Mouse (Mus musculus) embryonic facial prominence, embryonic 10.5 days (tissue): Measurements from ENCODE around the gene Hhat. TPM values are rescaled to one million over a fixed set of nuclear protein-coding genes. Genes with fewer than 3 reads are reported as not detected.

Experiments
- DNase-seq: peaks from one replicate; pipeline ENCODE4 v3.0.0-alpha.2; 2017; ENCODE audit warnings: low spot score
- H3K27ac ChIP-seq: fragments of 300-500 bp; sonication (generic); replicated peaks from 2 replicates; pipeline ENCODE4 v1.5.1; 2016; ENCODE audit warnings: mild to moderate bottlenecking
- H3K27me3 ChIP-seq: fragments of 300-500 bp; sonication (generic); replicated peaks from 2 replicates; pipeline ENCODE4 v1.6.1; 2016; ENCODE audit warnings: low read depth, mild to moderate bottlenecking; ENCODE audit not compliant: poor library complexity, severe bottlenecking
- H3K36me3 ChIP-seq: fragments of 300-500 bp; sonication (generic); replicated peaks from 2 replicates; pipeline ENCODE4 v1.6.1; 2016; ENCODE audit warnings: mild to moderate bottlenecking, moderate library complexity
- H3K4me1 ChIP-seq: fragments of 300-500 bp; sonication (generic); 2 replicates; pipeline ENCODE4 v1.6.1; 2016
- H3K4me3 ChIP-seq: fragments of 300-500 bp; sonication (generic); 2 replicates; pipeline ENCODE4 v1.5.1; 2016; ENCODE audit warnings: mild to moderate bottlenecking, moderate library complexity
- H3K9me3 ChIP-seq: fragments of 300-500 bp; sonication (generic); 2 replicates; pipeline ENCODE4 v1.6.1; 2016; ENCODE audit warnings: mild to moderate bottlenecking
- WGBS: fragments of 180-500 bp; shearing (Covaris S2); methylation state at CpG from one replicate; pipeline ENCODE4 v1.1.7; 2016; 5-methylcytosine and 5-hydroxymethylcytosine counted together
- polyA plus RNA-seq: library from polyadenylated mRNA; unstranded; fragments of >200 nt; fragmentation: Nextera tagmentation; extraction: Ambion mirVana; gene quantifications from 2 replicates; pipeline ENCODE4 v1.2.1, GENCODE M21; 2016

Hhat gene
- polyA plus RNA-seq, 1 experiment from 2014 or later = 9.9 TPM

GRCm38 (mm10) chr1:192796201-192797010 lies 25.4 kb upstream of the Hhat start:
- DNase-seq = peak; percentile 87
- Histone ChIP-seq H3K27ac (peak overlapping the region; percentile 87), H3K4me3 (peak overlapping the region; percentile 25), H3K4me1 (peaks cover 90% of the 10 kb centered on the region), H3K36me3 (no peaks in the 10 kb centered on the region), H3K9me3 (0 out of 2 replicates have a peak, but pooled peaks cover 5% of the 10 kb centered on the region), H3K27me3 (no peaks in the 10 kb centered on the region; the same call in 1 of the 2 replicates)
- WGBS = 3% methylated on average over 20 of the region's 21 CpGs

- H3K9me3 ChIP-seq = 0 out of 2 replicates have a peak, but pooled peaks cover 5% of the 10 kb centered on the region
- H3K27ac ChIP-seq = peak overlapping the region; percentile 87
- H3K4me3 ChIP-seq = no peak overlapping the region
- WGBS = 57% methylated on average over 9 of the region's 9 CpGs
- H3K36me3 ChIP-seq = no peaks in the 10 kb centered on the region
- H3K27me3 ChIP-seq = no peaks in the 10 kb centered on the region; the same call in 1 of the 2 replicates
- H3K4me1 ChIP-seq = peaks cover 96% of the 10 kb centered on the region
- peak; percentile 41 for DNase-seq
Measured at GRCm38 (mm10) chr1:192794957-192795745, 24.1 kb upstream of the Hhat start.

- Histone ChIP-seq H3K9me3 (0 out of 2 replicates have a peak, but pooled peaks cover 5% of the 10 kb centered on the region), H3K36me3 (no peaks in the 10 kb centered on the region), H3K4me1 (peaks cover 82% of the 10 kb centered on the region), H3K27me3 (no peaks in the 10 kb centered on the region), H3K27ac (peak overlapping the region; percentile 77), H3K4me3 (peak overlapping the region; percentile 32; the same call in 1 of the 2 replicates)
- WGBS = 10% methylated on average over 7 of the region's 7 CpGs
- DNase-seq = peak; percentile 65
Measured at GRCm38 (mm10) chr1:192791897-192792361, 20.9 kb upstream of the Hhat start.

- H3K36me3 ChIP-seq = no peaks in the 10 kb centered on the region
- H3K9me3 ChIP-seq = 0 out of 2 replicates have a peak, but pooled peaks cover 5% of the 10 kb centered on the region
- peaks cover 82% of the 10 kb centered on the region for H3K4me1 ChIP-seq
- no peak overlapping the region for H3K4me3 ChIP-seq
- WGBS = 73% methylated on average over 4 of the region's 4 CpGs
- 0 out of 2 replicates have a peak, but pooled peaks cover 7% of the 10 kb centered on the region for H3K27me3 ChIP-seq
- peak; percentile 54 for DNase-seq
- peak overlapping the region; percentile 83 for H3K27ac ChIP-seq
Measured at GRCm38 (mm10) chr1:192790442-192790841, 19.4 kb upstream of the Hhat start.

- peak; percentile 84 for DNase-seq
- Histone ChIP-seq H3K4me3 (no peak overlapping the region), H3K27ac (peak overlapping the region; percentile 83), H3K4me1 (peaks cover 84% of the 10 kb centered on the region), H3K9me3 (0 out of 2 replicates have a peak, but pooled peaks cover under 1% of the 10 kb centered on the region), H3K36me3 (no peaks in the 10 kb centered on the region), H3K27me3 (0 out of 2 replicates have a peak, but pooled peaks cover 7% of the 10 kb centered on the region)
- WGBS = 40% methylated on average over 11 of the region's 11 CpGs
Measured at GRCm38 (mm10) chr1:192789828-192790227, 18.8 kb upstream of the Hhat start.

GRCm38 (mm10) chr1:192789111-192789522 lies 18.1 kb upstream of the Hhat start:
- DNase-seq = peak; percentile 36
- H3K4me3 ChIP-seq = no peak overlapping the region
- no peaks in the 10 kb centered on the region for H3K9me3 ChIP-seq
- H3K27me3 ChIP-seq = peaks cover 7% of the 10 kb centered on the region; the same call in 1 of the 2 replicates
- H3K27ac ChIP-seq = peak overlapping the region; percentile 83
- H3K4me1 ChIP-seq = peaks cover 84% of the 10 kb centered on the region
- H3K36me3 ChIP-seq = no peaks in the 10 kb centered on the region
- WGBS = 77% methylated on average over 10 of the region's 10 CpGs

GRCm38 (mm10) chr1:192786194-192786593 lies 15.2 kb upstream of the Hhat start:
- no peaks in the 10 kb centered on the region for H3K36me3 ChIP-seq
- no peak for DNase-seq
- 0 out of 2 replicates have a peak overlapping the region, but pooled peaks have one; percentile 30 for H3K27ac ChIP-seq
- peaks cover 16% of the 10 kb centered on the region; the same call in 1 of the 2 replicates for H3K27me3 ChIP-seq
- H3K4me3 ChIP-seq = no peak overlapping the region
- H3K4me1 ChIP-seq = peaks cover 55% of the 10 kb centered on the region
- WGBS = 86% methylated on average over 1 of the region's 1 CpGs
- no peaks in the 10 kb centered on the region for H3K9me3 ChIP-seq

- H3K27ac ChIP-seq = peak overlapping the region; percentile 30; the same call in 1 of the 2 replicates
- peaks cover 46% of the 10 kb centered on the region for H3K4me1 ChIP-seq
- H3K4me3 ChIP-seq = no peak overlapping the region
- 74% methylated on average over 17 of the region's 17 CpGs for WGBS
- no peak for DNase-seq
- H3K9me3 ChIP-seq = no peaks in the 10 kb centered on the region
- H3K27me3 ChIP-seq = peaks cover 16% of the 10 kb centered on the region; the same call in 1 of the 2 replicates
- H3K36me3 ChIP-seq = no peaks in the 10 kb centered on the region
Measured at GRCm38 (mm10) chr1:192785046-192785961, 14.3 kb upstream of the Hhat start.

- DNase-seq = peak; percentile 70
- WGBS = 30% methylated on average over 4 of the region's 4 CpGs
- H3K27me3 ChIP-seq = peaks cover 16% of the 10 kb centered on the region; the same call in 1 of the 2 replicates
- peaks cover 46% of the 10 kb centered on the region for H3K4me1 ChIP-seq
- 0 out of 2 replicates have a peak overlapping the region, but pooled peaks have one; percentile 35 for H3K27ac ChIP-seq
- no peaks in the 10 kb centered on the region for H3K9me3 ChIP-seq
- no peaks in the 10 kb centered on the region for H3K36me3 ChIP-seq
- no peak overlapping the region for H3K4me3 ChIP-seq
Measured at GRCm38 (mm10) chr1:192784374-192784773, 13.4 kb upstream of the Hhat start.

- no peak for DNase-seq
- no peak overlapping the region for H3K27ac ChIP-seq
- H3K4me3 ChIP-seq = no peak overlapping the region
- no peaks in the 10 kb centered on the region for H3K9me3 ChIP-seq
- H3K4me1 ChIP-seq = peaks cover 35% of the 10 kb centered on the region
- H3K27me3 ChIP-seq = peaks cover 12% of the 10 kb centered on the region; the same call in 1 of the 2 replicates
- no peaks in the 10 kb centered on the region for H3K36me3 ChIP-seq
Measured at GRCm38 (mm10) chr1:192781256-192781655, 10.2 kb upstream of the Hhat start.

GRCm38 (mm10) chr1:192778869-192779514 lies 8.0 kb upstream of the Hhat start:
- H3K27me3 ChIP-seq = peaks cover 7% of the 10 kb centered on the region; the same call in 1 of the 2 replicates
- H3K27ac ChIP-seq = peak overlapping the region; percentile 59
- H3K36me3 ChIP-seq = no peaks in the 10 kb centered on the region
- no peak overlapping the region for H3K4me3 ChIP-seq
- no peaks in the 10 kb centered on the region for H3K9me3 ChIP-seq
- no peak for DNase-seq
- 51% methylated on average over 6 of the region's 6 CpGs for WGBS
- H3K4me1 ChIP-seq = peaks cover 14% of the 10 kb centered on the region
